Mouse (Mus musculus) spleen, adult 10 weeks (tissue): ENCODE results near the gene Nox3. TPM values are rescaled to one million over a fixed set of nuclear protein-coding genes. Genes with fewer than 3 reads are reported as not detected.

Source experiments
- polyA plus RNA-seq: library from polyadenylated mRNA; stranded (reverse); fragments of 350-450 nt; fragmentation: Illumina TruSeq; extraction: RNeasy Lipid Tissue Mini Kit (QIAGEN cat#74804); gene quantifications from one replicate; pipeline ENCODE4 v1.2.3, GENCODE M21; 2015; ENCODE audit warnings: low replicate concordance; ENCODE audit not compliant: insufficient read depth

Nox3 gene
- polyA plus RNA-seq = not detected

DNA sequence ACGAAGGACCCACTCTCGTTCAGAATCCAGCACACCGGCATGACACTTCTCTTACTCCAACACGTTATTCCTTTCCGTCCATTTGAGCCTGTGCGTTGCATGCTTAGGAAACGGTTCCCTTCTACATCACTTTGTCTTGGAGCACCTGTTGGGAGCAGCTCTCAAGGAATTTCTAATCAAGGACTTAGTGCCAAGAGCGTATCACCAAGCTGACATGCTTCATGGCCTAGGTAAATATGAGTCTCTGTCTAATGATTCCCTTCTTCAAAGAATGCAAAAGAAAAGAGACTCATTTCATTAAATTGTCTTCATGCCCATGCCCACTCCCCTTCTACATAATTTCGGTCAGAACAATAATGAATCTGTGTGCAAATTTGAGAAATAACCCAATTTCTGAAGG is at the start of gene Nox3:
Gene Nox3 (minus strand): TSS at position 101 of the 400 bp plus-strand sequence.

Other genes with a start within 250 kb of the Nox3 start
- gene Cldn20, start 163.7 kb downstream of the Nox3 start, polyA plus RNA-seq = not detected
- 14.1 TPM for gene Tfb1m, start 138.5 kb downstream of the Nox3 start, polyA plus RNA-seq